Mouse (Mus musculus) liver, postnatal 0 days (tissue): ENCODE measurements around the gene Slco4a1. TPM values are rescaled to one million over a fixed set of nuclear protein-coding genes. Genes with fewer than 3 reads are reported as not detected.

Experiments used
- ATAC-seq: fragments of 200-750 bp; cut with Nextera tagmentation; 2 replicates; pipeline ENCODE4 v1.8.0; 2017; ENCODE audit warnings: mild to moderate bottlenecking, moderate library complexity
- DNase-seq: peaks from one replicate; pipeline ENCODE4 v3.0.0-alpha.2; 2016
- H3K27ac ChIP-seq: fragments of 300-500 bp; sonication (generic); 2 replicates; pipeline ENCODE4 v1.5.1; 2014; ENCODE audit warnings: antibody characterized with exemption, moderate library complexity, mild to moderate bottlenecking, low read depth
- H3K27me3 ChIP-seq: fragments of 300-500 bp; sonication (generic); 2 replicates; pipeline ENCODE4 v1.6.1; 2014; ENCODE audit warnings: low read length, control low read depth, mixed read lengths; ENCODE audit not compliant: insufficient read depth
- H3K36me3 ChIP-seq: fragments of 300-500 bp; sonication (generic); replicated peaks from 2 replicates; pipeline ENCODE4 v1.6.1; 2014; ENCODE audit warnings: mild to moderate bottlenecking, control low read depth, low read length, moderate library complexity, mixed read lengths; ENCODE audit not compliant: insufficient read depth
- H3K4me1 ChIP-seq: fragments of 300-500 bp; sonication (generic); 2 replicates; pipeline ENCODE4 v1.6.1; 2014; ENCODE audit warnings: antibody characterized with exemption, mild to moderate bottlenecking, control low read depth; ENCODE audit not compliant: insufficient read depth
- H3K4me2 ChIP-seq: fragments of 300-500 bp; sonication (generic); 2 replicates; pipeline ENCODE4 v1.6.1; 2014; ENCODE audit warnings: low read depth, mild to moderate bottlenecking, low read length, moderate library complexity, mixed read lengths
- H3K4me3 ChIP-seq: fragments of 300-500 bp; sonication (generic); 2 replicates; pipeline ENCODE4 v1.5.1; 2014; ENCODE audit warnings: low read depth, low read length
- H3K9ac ChIP-seq: fragments of 300-500 bp; sonication (generic); replicated peaks from 2 replicates; pipeline ENCODE4 v1.6.1; 2014; ENCODE audit warnings: mild to moderate bottlenecking, moderate library complexity
- H3K9me3 ChIP-seq: fragments of 300-500 bp; sonication (generic); 2 replicates; pipeline ENCODE4 v1.6.1; 2016; ENCODE audit warnings: mild to moderate bottlenecking, control low read depth, low read length, mixed read lengths
- CTCF ChIP-seq: sonication (generic); IDR thresholded peaks from 2 replicates; pipeline ENCODE4 v1.5.1; 2016; ENCODE audit warnings: antibody characterized with exemption, low read depth
- EP300 ChIP-seq: IDR thresholded peaks from 2 replicates; pipeline ENCODE4 v1.6.1; 2016; ENCODE audit warnings: antibody characterized with exemption, low read depth, mild to moderate bottlenecking
- WGBS: fragments of 180-500 bp; shearing (Covaris S2); extraction: QIAGEN DNeasy Blood & Tissue Kit; methylation state at CpG from one replicate; pipeline ENCODE4 v1.1.7; 2014; ENCODE audit not compliant: insufficient replicate concordance; 5-methylcytosine and 5-hydroxymethylcytosine counted together
- polyA plus RNA-seq: library from polyadenylated mRNA; unstranded; fragments of >200 nt; fragmentation: Nextera tagmentation; extraction: Ambion mirVana; gene quantifications from 2 replicates; pipeline ENCODE4 v1.2.1, GENCODE M21; 2015

Gene Slco4a1
- polyA plus RNA-seq, 1 experiment from 2014 or later, result 0.86 TPM

DNA sequence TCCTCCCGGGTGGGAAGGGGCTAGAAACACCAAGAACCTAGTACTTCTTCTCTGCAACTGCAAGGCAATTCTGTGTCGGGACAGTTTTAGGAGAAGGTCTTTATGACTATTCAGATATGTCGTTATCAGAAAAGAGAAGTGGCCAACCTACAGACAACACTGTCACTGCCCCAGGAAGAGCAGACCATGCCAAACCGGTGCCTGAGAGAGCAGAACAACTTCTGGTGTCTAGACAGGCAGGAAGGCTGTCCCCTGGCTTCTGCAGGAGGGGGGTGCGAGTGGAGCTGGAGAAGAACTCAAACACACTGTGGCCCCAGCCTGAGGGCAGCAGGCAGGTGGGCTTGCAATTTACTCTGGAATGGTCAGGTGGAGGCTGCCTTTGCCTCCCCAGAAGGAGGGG is 14.0 kb upstream of the Slco4a1 start:
- TF ChIP-seq EP300 (no peak), CTCF (no peak)
- Histone ChIP-seq H3K36me3 (no peaks in the 10 kb centered on the region), H3K27me3 (no peaks in the 10 kb centered on the region), H3K4me3 (no peak overlapping the region), H3K4me1 (peaks cover 28% of the 10 kb centered on the region), H3K9ac (no peak overlapping the region), H3K27ac (peak overlapping the region; percentile 11; the same call in 1 of the 2 replicates), H3K9me3 (no peaks in the 10 kb centered on the region), H3K4me2 (no peak overlapping the region)
- no peak for DNase-seq
- ATAC-seq, result no peak
- WGBS, result 28% methylated on average over 5 of the region's 5 CpGs

DNA sequence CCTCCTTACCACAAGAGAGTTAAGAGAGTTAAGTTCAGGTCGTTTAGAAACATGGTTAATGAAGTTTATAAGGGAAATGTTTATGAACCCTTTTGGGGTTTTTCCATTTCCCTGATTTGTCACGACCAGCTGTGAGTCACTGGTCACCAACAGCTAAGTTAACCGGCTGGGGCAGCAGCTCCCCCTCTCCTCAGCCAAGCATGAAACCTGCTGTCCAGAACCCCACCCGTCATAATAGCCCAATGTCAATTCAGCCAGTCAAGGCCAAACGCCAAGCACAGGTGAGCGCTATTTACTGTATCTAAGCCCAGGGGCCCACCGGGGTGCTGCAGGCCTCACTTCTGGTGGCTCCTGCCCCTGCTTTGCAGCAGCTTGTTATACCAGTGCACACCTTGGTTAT is 12.2 kb upstream of the Slco4a1 start:
- TF ChIP-seq EP300, result no peak
- Histone ChIP-seq H3K4me2 (no peak overlapping the region), H3K9me3 (no peaks in the 10 kb centered on the region), H3K4me3 (no peak overlapping the region), H3K27me3 (no peaks in the 10 kb centered on the region), H3K27ac (peak overlapping the region; percentile 64; the same call in 1 of the 2 replicates), H3K4me1 (peaks cover 24% of the 10 kb centered on the region), H3K9ac (no peak overlapping the region), H3K36me3 (no peaks in the 10 kb centered on the region)
- 46% methylated on average over 7 of the region's 7 CpGs for WGBS
- ATAC-seq (no peak), DNase-seq (no peak)

DNA sequence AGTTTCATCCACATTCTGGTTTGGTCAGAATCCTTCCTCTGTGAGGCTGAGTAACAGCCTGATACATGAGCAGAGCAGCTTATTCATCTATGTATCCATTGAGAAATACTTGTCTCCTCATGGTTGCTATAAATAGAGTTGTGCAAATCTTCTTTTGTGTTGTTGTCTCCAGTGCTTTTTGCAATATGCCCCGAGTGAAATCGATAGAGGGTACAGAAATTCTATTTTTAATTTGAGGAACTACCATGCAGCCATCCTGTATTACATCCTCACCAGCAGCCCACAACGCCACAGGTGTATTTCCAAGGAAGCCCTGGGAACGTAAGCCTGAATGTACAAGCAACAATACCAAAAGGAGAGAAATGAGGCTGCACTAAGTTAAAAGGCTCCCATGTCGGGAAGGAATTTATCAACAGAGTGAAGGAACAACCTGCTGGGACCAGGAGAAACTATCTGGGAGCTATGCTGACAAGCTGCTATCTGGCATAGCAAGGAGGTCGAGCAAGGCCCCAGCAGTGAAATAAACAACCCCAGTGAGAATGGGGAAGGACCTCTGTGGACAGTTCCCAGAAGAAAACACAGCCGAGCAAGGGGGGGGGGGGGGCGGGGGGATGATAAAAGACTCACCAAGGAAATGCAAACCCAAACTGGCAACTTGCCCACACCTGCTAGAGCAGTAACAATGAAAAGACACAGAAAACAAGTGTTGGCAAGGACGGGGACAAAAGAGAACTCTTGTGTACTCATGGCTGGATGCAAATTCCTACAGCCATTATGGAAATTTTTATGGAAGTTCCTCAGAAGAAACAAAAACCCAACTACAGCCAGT is 10.9 kb upstream of the Slco4a1 start:
- 13% methylated on average over 8 of the region's 9 CpGs for WGBS
- H3K4me2 ChIP-seq, result no peak overlapping the region
- ATAC-seq, result 0 out of 2 replicates have a peak, but pooled peaks have one; percentile 23
- peak overlapping the region; percentile 64 for H3K27ac ChIP-seq
- H3K4me1 ChIP-seq, result peaks cover 19% of the 10 kb centered on the region
- no peak overlapping the region for H3K4me3 ChIP-seq
- H3K9ac ChIP-seq, result no peak overlapping the region
- no peaks in the 10 kb centered on the region for H3K9me3 ChIP-seq
- no peaks in the 10 kb centered on the region for H3K27me3 ChIP-seq
- TF ChIP-seq EP300 (no peak), CTCF (no peak)
- peak; percentile 57 for DNase-seq
- no peaks in the 10 kb centered on the region for H3K36me3 ChIP-seq

DNA sequence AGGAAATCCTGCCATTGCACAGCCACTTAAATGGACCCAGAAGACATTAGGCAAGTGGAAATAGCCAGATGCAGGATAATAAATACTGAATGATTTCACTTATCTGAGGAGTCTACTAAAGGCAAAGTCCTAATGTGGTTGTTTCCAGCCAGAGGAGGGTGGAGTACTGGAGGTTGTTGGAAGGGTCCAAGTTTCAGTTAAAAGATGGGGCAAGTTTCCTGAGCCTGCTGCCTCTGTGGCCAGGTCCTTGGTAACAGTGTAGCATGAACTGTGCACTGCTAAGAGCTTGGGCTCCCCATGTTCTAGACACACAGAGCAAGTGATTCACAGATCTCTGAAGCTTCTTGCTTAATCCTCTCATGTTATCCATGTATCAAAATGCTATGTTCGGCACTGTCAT is 10.1 kb upstream of the Slco4a1 start:
- H3K9ac ChIP-seq, result no peak overlapping the region
- peaks cover 16% of the 10 kb centered on the region for H3K4me1 ChIP-seq
- no peaks in the 10 kb centered on the region for H3K9me3 ChIP-seq
- no peak for ATAC-seq
- no peak for DNase-seq
- H3K36me3 ChIP-seq, result no peaks in the 10 kb centered on the region
- no peak overlapping the region for H3K4me3 ChIP-seq
- WGBS, result 77% methylated on average over 1 of the region's 1 CpGs
- H3K27me3 ChIP-seq, result no peaks in the 10 kb centered on the region
- no peak overlapping the region for H3K4me2 ChIP-seq
- peak overlapping the region; percentile 64; the same call in 1 of the 2 replicates for H3K27ac ChIP-seq
- TF ChIP-seq EP300, result no peak
- no peak for TF ChIP-seq CTCF

DNA sequence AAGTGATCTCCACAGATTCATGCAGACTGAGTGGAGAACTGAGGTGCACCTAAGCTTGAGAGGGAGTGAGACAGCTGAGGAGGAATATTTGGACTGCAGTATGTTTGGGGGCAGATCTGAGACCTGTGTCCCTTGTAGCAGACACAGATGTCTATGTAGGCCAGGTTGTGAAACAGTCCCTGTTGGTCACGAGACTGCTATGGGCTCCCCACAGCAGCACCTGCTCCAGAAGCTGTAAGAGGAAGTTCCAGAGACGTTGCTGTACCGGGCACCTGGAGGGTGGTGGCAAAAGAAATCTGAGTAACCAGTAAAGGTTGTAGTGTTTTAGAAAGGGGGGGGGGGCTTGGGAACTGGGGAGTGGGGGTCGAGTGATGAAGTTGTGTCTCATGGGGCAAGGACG is 7.0 kb upstream of the Slco4a1 start:
- Histone ChIP-seq H3K36me3 (no peaks in the 10 kb centered on the region), H3K4me3 (no peak overlapping the region), H3K9ac (no peak overlapping the region), H3K27me3 (peaks cover 3% of the 10 kb centered on the region; the same call in 1 of the 2 replicates), H3K4me1 (peaks cover 5% of the 10 kb centered on the region; the same call in 1 of the 2 replicates), H3K9me3 (no peaks in the 10 kb centered on the region), H3K27ac (peak overlapping the region; percentile 48), H3K4me2 (no peak overlapping the region)
- DNase-seq, result peak; percentile 29
- TF ChIP-seq CTCF (no peak), EP300 (no peak)
- WGBS, result 34% methylated on average over 5 of the region's 5 CpGs
- peak; percentile 50; the same call in 1 of the 2 replicates for ATAC-seq

DNA sequence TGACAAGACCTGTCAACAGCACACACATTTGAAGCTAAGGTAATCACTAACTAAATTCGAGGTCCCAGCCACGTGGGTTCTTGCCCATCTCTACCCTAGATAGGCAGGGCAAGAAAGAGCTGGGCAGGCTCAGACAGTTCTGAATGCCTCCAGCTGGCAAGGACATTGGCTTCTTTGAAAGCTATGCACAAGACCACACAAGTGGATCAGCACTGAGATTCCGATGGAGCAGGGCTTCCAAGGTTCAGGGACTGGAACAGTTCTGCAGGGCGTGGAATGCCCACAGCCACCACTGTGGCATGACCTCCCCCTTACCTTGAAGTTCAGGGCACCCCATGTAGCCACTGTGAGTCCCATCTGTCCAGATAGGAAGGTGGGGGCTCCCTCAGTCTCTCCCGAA is 5.5 kb upstream of the Slco4a1 start:
- no peak overlapping the region for H3K27ac ChIP-seq
- no peak for TF ChIP-seq EP300
- no peak for TF ChIP-seq CTCF
- ATAC-seq (no peak), DNase-seq (no peak)
- no peak overlapping the region for H3K4me2 ChIP-seq
- peaks cover 2% of the 10 kb centered on the region; the same call in 1 of the 2 replicates for H3K4me1 ChIP-seq
- no peaks in the 10 kb centered on the region for H3K36me3 ChIP-seq
- peaks cover 3% of the 10 kb centered on the region; the same call in 1 of the 2 replicates for H3K27me3 ChIP-seq
- no peak overlapping the region for H3K9ac ChIP-seq
- no peak overlapping the region for H3K4me3 ChIP-seq
- WGBS, result 69% methylated on average over 5 of the region's 5 CpGs
- no peaks in the 10 kb centered on the region for H3K9me3 ChIP-seq
